Mouse (Mus musculus) c-Kit-positive CD71-positive TER-119-positive erythroid progenitor cells, embryonic 14.5 days (primary cell): ENCODE measurements around the gene Kcnd3.

Source experiments
- DNase-seq: peaks from one replicate; pipeline ENCODE4 v3.0.0-alpha.2; 2013; ENCODE audit warnings: low spot score

Kcnd3 gene

GRCm38 (mm10) chr3:105457657-105458056 is 5.5 kb downstream of the Kcnd3 start:
- no peak for DNase-seq

- DNase-seq = no peak
Measured at GRCm38 (mm10) chr3:105466538-105466937, 14.4 kb downstream of the Kcnd3 start.

GRCm38 (mm10) chr3:105472564-105472963 is 20.4 kb downstream of the Kcnd3 start:
- no peak for DNase-seq

GRCm38 (mm10) chr3:105476408-105476807 is 24.3 kb downstream of the Kcnd3 start:
- no peak for DNase-seq

- DNase-seq = no peak
Measured at GRCm38 (mm10) chr3:105478876-105479275, 26.7 kb downstream of the Kcnd3 start.

- no peak for DNase-seq
Measured at GRCm38 (mm10) chr3:105481419-105481818, 29.3 kb downstream of the Kcnd3 start.

GRCm38 (mm10) chr3:105483651-105484052 is 31.5 kb downstream of the Kcnd3 start:
- DNase-seq = no peak

- DNase-seq = no peak
Measured at GRCm38 (mm10) chr3:105487171-105487570, 35.0 kb downstream of the Kcnd3 start.

- no peak for DNase-seq
Measured at GRCm38 (mm10) chr3:105489607-105490006, 37.5 kb downstream of the Kcnd3 start.

- no peak for DNase-seq
Measured at GRCm38 (mm10) chr3:105494886-105495285, 42.8 kb downstream of the Kcnd3 start.

GRCm38 (mm10) chr3:105496216-105496615 is 44.1 kb downstream of the Kcnd3 start:
- DNase-seq = no peak

GRCm38 (mm10) chr3:105496935-105497334 is 44.8 kb downstream of the Kcnd3 start:
- no peak for DNase-seq

- DNase-seq = no peak
Measured at GRCm38 (mm10) chr3:105501071-105501470, 48.9 kb downstream of the Kcnd3 start.

- no peak for DNase-seq
Measured at GRCm38 (mm10) chr3:105504272-105504671, 52.1 kb downstream of the Kcnd3 start.

GRCm38 (mm10) chr3:105505161-105505872 is 53.2 kb downstream of the Kcnd3 start:
- no peak for DNase-seq

- DNase-seq = no peak
Measured at GRCm38 (mm10) chr3:105505873-105506170, 53.7 kb downstream of the Kcnd3 start.

- no peak for DNase-seq
Measured at GRCm38 (mm10) chr3:105506592-105506991, 54.5 kb downstream of the Kcnd3 start.

GRCm38 (mm10) chr3:105509321-105509720 is 57.2 kb downstream of the Kcnd3 start:
- no peak for DNase-seq

- no peak for DNase-seq
Measured at GRCm38 (mm10) chr3:105511836-105512235, 59.7 kb downstream of the Kcnd3 start.

- no peak for DNase-seq
Measured at GRCm38 (mm10) chr3:105514215-105514614, 62.1 kb downstream of the Kcnd3 start.

- no peak for DNase-seq
Measured at GRCm38 (mm10) chr3:105515035-105515434, 62.9 kb downstream of the Kcnd3 start.

GRCm38 (mm10) chr3:105515640-105516039 is 63.5 kb downstream of the Kcnd3 start:
- DNase-seq = no peak

- DNase-seq = no peak
Measured at GRCm38 (mm10) chr3:105520446-105520845, 68.3 kb downstream of the Kcnd3 start.

GRCm38 (mm10) chr3:105521178-105521631 is 69.1 kb downstream of the Kcnd3 start:
- no peak for DNase-seq
